Comparison of ENCODE assay signal across 14 mouse cellular contexts in genomic region chr8:121249433-121249832, GRCm38 (mm10).
"Had no signal": no experiment of that assay in that cellular context is flagged by ENCODE, and none has a peak within 500 bp of the region (broad histone marks: within the 10 kb centered on the region; RNA-seq: fewer than 3 reads in every experiment).

No protein-coding gene starts in this region.

- H3K4me2 ChIP-seq: lung, embryonic 15.5 days; midbrain, embryonic 11.5 days; midbrain, embryonic 13.5 days; midbrain, embryonic 15.5 days; neural tube, embryonic 12.5 days had no signal

- H3K36me3 ChIP-seq: lung, embryonic 15.5 days; midbrain, embryonic 13.5 days; midbrain, embryonic 15.5 days; neural tube, embryonic 12.5 days had no signal

- ATAC-seq: midbrain, embryonic 13.5 days; midbrain, embryonic 15.5 days had no signal

- H3K9me3 ChIP-seq: lung, embryonic 15.5 days; megakaryocyte, embryonic 14.5 days; midbrain, embryonic 13.5 days; midbrain, embryonic 15.5 days; neural tube, embryonic 12.5 days had no signal

- H3K4me3 ChIP-seq: lung, embryonic 15.5 days; megakaryocyte, embryonic 14.5 days; midbrain, embryonic 13.5 days; midbrain, embryonic 15.5 days; neural tube, embryonic 12.5 days had no signal

- H3K4me1 ChIP-seq: lung, embryonic 15.5 days; megakaryocyte, embryonic 14.5 days; midbrain, embryonic 15.5 days had no signal

- H3K9ac ChIP-seq: liver, embryonic 14.5 days; lung, embryonic 15.5 days; midbrain, embryonic 13.5 days; midbrain, embryonic 15.5 days; neural tube, embryonic 12.5 days had no signal

- H3K27ac ChIP-seq: liver, embryonic 14.5 days; lung, embryonic 15.5 days; macrophage; midbrain, embryonic 13.5 days; midbrain, embryonic 15.5 days; neural tube, embryonic 12.5 days had no signal

- DNase-seq: lung, adult 2 months; right cerebral cortex, postnatal 25 days; right cerebral cortex, postnatal 4 days; spleen, adult 18-20 months; thymus, adult 2 months; thymus, postnatal 25 days had no signal
